Mouse (Mus musculus): ENCODE measurements around the gene Kctd10. TPM values are rescaled to one million over a fixed set of nuclear protein-coding genes. Genes with fewer than 3 reads are reported as not detected.

Gene Kctd10
- polyA plus RNA-seq, 1 experiment from 2014 or later, result 82.4 TPM

GRCm38 (mm10) chr5:114373581-114373980 is 6.7 kb downstream of the Kctd10 start:
- ATAC-seq (ENCODE audit: low FRiP score, low TSS enrichment), result no peak
- Histone ChIP-seq H3K9ac (replicated peaks; ENCODE audit: low read length) (no peak overlapping the region), H3K36me3 (ENCODE audit: control insufficient read depth, insufficient read depth, low read length) (peaks cover 72% of the 10 kb centered on the region), H3K4me3 (replicated peaks; ENCODE audit: low read depth, low read length) (no peak overlapping the region), H3K4me2 (ENCODE audit: low read length) (no peak overlapping the region), H3K9me3 (ENCODE audit: control insufficient read depth, low read length) (no peaks in the 10 kb centered on the region), H3K27ac (replicated peaks; ENCODE audit: low read depth, low read length) (no peak overlapping the region), H3K4me1 (ENCODE audit: control insufficient read depth, insufficient read depth, low read length) (peaks cover 9% of the 10 kb centered on the region), H3K27me3 (ENCODE audit: control insufficient read depth, insufficient read depth, low read length) (no peaks in the 10 kb centered on the region)
- DNase-seq, result no peak
- 93% methylated on average over 9 of the region's 9 CpGs for WGBS

DNA sequence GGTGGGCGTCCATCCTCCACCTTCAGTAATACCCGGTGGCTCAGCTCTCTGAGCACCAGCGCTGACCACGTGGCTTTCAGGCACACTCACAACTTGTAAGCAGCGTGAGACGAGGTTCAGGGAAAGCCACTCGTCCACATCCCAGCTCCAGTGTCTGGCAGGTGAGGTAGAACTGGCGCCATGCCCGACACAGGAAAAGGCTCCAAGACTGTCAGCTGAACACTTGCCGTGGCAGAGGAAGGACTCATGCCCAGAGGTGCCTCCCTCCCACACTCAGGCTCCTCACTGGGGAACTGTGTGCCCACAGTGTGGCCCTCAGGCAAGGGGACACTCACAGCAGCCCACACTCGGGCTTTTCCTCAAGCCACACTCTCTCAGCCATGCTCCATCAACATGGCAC is 7.1 kb downstream of the Kctd10 start:
- no peak overlapping the region for H3K27ac ChIP-seq (replicated peaks; ENCODE audit: low read depth, low read length)
- H3K27me3 ChIP-seq (ENCODE audit: control insufficient read depth, insufficient read depth, low read length), result no peaks in the 10 kb centered on the region
- peaks cover 7% of the 10 kb centered on the region; the same call in 1 of the 2 replicates for H3K4me1 ChIP-seq (ENCODE audit: control insufficient read depth, insufficient read depth, low read length)
- ATAC-seq (ENCODE audit: low FRiP score, low TSS enrichment), result no peak
- 76% methylated on average over 11 of the region's 11 CpGs for WGBS
- no peak overlapping the region for H3K4me3 ChIP-seq (replicated peaks; ENCODE audit: low read depth, low read length)
- no peak overlapping the region for H3K4me2 ChIP-seq (ENCODE audit: low read length)
- peaks cover 76% of the 10 kb centered on the region for H3K36me3 ChIP-seq (ENCODE audit: control insufficient read depth, insufficient read depth, low read length)
- DNase-seq, result no peak
- no peak overlapping the region for H3K9ac ChIP-seq (replicated peaks; ENCODE audit: low read length)
- H3K9me3 ChIP-seq (ENCODE audit: control insufficient read depth, low read length), result no peaks in the 10 kb centered on the region

- H3K4me2 ChIP-seq (ENCODE audit: low read length), result no peak overlapping the region
- ATAC-seq (ENCODE audit: low FRiP score, low TSS enrichment) (no peak), DNase-seq (peak; percentile 13)
- no peak overlapping the region for H3K4me3 ChIP-seq (replicated peaks; ENCODE audit: low read depth, low read length)
- H3K27me3 ChIP-seq (ENCODE audit: control insufficient read depth, insufficient read depth, low read length), result no peaks in the 10 kb centered on the region
- no peak overlapping the region for H3K27ac ChIP-seq (replicated peaks; ENCODE audit: low read depth, low read length)
- H3K9ac ChIP-seq (replicated peaks; ENCODE audit: low read length), result no peak overlapping the region
- 40% methylated on average over 11 of the region's 11 CpGs for WGBS
- H3K4me1 ChIP-seq (ENCODE audit: control insufficient read depth, insufficient read depth, low read length), result peaks cover 5% of the 10 kb centered on the region; the same call in 1 of the 2 replicates
- peaks cover 82% of the 10 kb centered on the region for H3K36me3 ChIP-seq (ENCODE audit: control insufficient read depth, insufficient read depth, low read length)
- H3K9me3 ChIP-seq (ENCODE audit: control insufficient read depth, low read length), result no peaks in the 10 kb centered on the region
These were observed 7.7 kb downstream of the Kctd10 start for GRCm38 (mm10) chr5:114372565-114372964.

DNA sequence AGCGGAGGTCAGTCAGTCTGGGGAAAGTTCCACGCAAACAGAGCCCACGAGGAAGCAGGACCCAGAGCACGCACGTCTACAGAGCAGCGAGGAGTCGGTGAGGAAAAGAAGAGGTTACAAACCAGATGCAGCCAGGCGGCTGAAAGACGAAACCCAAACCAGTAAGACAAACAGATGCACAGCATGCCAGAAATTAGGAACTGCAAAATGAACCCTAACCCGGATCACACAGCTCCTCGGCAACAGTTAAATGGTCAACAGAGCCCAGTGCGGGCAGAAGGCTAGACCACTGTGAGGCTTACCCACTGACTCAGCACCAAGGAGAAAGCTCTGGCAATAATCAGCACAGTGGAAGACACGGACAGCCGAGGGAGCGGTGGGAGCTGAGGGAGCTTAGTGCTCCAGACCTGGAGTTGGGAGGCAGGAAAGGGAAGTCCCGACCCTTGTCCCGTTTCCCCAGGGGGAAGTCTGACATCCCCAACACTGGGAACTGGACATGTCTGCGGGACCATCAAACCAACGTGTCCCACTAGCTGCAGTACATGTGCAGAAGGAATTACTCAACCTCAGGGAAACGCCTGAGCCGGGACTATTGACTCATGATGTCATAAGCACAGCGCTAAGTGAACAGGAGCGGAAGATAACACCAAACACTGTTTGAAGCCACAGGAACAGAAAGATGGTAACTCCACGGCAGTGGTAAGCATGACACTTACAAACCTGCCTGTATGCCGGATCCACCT is 8.4 kb downstream of the Kctd10 start:
- H3K36me3 ChIP-seq (ENCODE audit: control insufficient read depth, insufficient read depth, low read length), result peaks cover 89% of the 10 kb centered on the region
- H3K4me2 ChIP-seq (ENCODE audit: low read length), result no peak overlapping the region
- H3K4me3 ChIP-seq (replicated peaks; ENCODE audit: low read depth, low read length), result no peak overlapping the region
- DNase-seq (no peak), ATAC-seq (ENCODE audit: low FRiP score, low TSS enrichment) (no peak)
- H3K27ac ChIP-seq (replicated peaks; ENCODE audit: low read depth, low read length), result no peak overlapping the region
- H3K9ac ChIP-seq (replicated peaks; ENCODE audit: low read length), result no peak overlapping the region
- no peaks in the 10 kb centered on the region for H3K9me3 ChIP-seq (ENCODE audit: control insufficient read depth, low read length)
- no peaks in the 10 kb centered on the region; the same call in 1 of the 2 replicates for H3K4me1 ChIP-seq (ENCODE audit: control insufficient read depth, insufficient read depth, low read length)
- H3K27me3 ChIP-seq (ENCODE audit: control insufficient read depth, insufficient read depth, low read length), result no peaks in the 10 kb centered on the region
- WGBS, result 86% methylated on average over 25 of the region's 25 CpGs

- Histone ChIP-seq H3K9ac (replicated peaks; ENCODE audit: low read length) (no peak overlapping the region), H3K4me2 (ENCODE audit: low read length) (no peak overlapping the region), H3K36me3 (ENCODE audit: control insufficient read depth, insufficient read depth, low read length) (peaks cover 94% of the 10 kb centered on the region), H3K27ac (replicated peaks; ENCODE audit: low read depth, low read length) (no peak overlapping the region), H3K9me3 (ENCODE audit: control insufficient read depth, low read length) (no peaks in the 10 kb centered on the region), H3K4me1 (ENCODE audit: control insufficient read depth, insufficient read depth, low read length) (no peaks in the 10 kb centered on the region), H3K4me3 (replicated peaks; ENCODE audit: low read depth, low read length) (no peak overlapping the region), H3K27me3 (ENCODE audit: control insufficient read depth, insufficient read depth, low read length) (no peaks in the 10 kb centered on the region)
- ATAC-seq (ENCODE audit: low FRiP score, low TSS enrichment) (no peak), DNase-seq (no peak)
- WGBS, result 89% methylated on average over 3 of the region's 3 CpGs
These were observed 9.0 kb downstream of the Kctd10 start for GRCm38 (mm10) chr5:114371331-114371730.

- no peak overlapping the region for H3K4me3 ChIP-seq (replicated peaks; ENCODE audit: low read depth, low read length)
- no peak overlapping the region for H3K9ac ChIP-seq (replicated peaks; ENCODE audit: low read length)
- no peaks in the 10 kb centered on the region for H3K9me3 ChIP-seq (ENCODE audit: control insufficient read depth, low read length)
- H3K36me3 ChIP-seq (ENCODE audit: control insufficient read depth, insufficient read depth, low read length), result peaks cover 95% of the 10 kb centered on the region
- 83% methylated on average over 9 of the region's 9 CpGs for WGBS
- ATAC-seq (ENCODE audit: low FRiP score, low TSS enrichment) (no peak), DNase-seq (peak; percentile 31)
- no peak overlapping the region for H3K4me2 ChIP-seq (ENCODE audit: low read length)
- H3K4me1 ChIP-seq (ENCODE audit: control insufficient read depth, insufficient read depth, low read length), result no peaks in the 10 kb centered on the region
- H3K27ac ChIP-seq (replicated peaks; ENCODE audit: low read depth, low read length), result 0 out of 2 replicates have a peak overlapping the region, but pooled peaks have one; percentile 41
- no peaks in the 10 kb centered on the region for H3K27me3 ChIP-seq (ENCODE audit: control insufficient read depth, insufficient read depth, low read length)
These were observed 9.9 kb downstream of the Kctd10 start for GRCm38 (mm10) chr5:114370371-114370776.

DNA sequence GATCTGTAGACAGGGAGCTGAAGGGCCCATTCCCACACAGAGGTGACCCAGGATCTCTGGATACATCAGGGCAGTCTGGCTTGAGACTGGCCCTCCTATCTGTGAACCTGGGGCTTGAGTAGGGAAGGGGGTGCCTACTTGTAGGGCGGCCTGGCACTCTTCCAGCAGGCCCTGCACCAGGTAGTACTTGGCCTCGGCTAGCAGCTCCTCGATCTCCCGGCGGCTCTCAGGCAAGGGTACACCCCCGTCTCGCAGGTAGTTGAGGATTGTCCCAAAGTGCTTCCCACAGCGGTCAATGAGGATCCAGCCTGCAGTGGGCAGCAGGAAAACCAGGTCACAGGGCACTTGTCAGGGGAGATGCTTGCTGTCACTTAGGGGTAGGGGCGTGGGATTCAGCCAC is 10.4 kb downstream of the Kctd10 start:
- DNase-seq, result no peak
- H3K9me3 ChIP-seq (ENCODE audit: control insufficient read depth, low read length), result no peaks in the 10 kb centered on the region
- H3K36me3 ChIP-seq (ENCODE audit: control insufficient read depth, insufficient read depth, low read length), result peaks cover 99% of the 10 kb centered on the region
- H3K27me3 ChIP-seq (ENCODE audit: control insufficient read depth, insufficient read depth, low read length), result no peaks in the 10 kb centered on the region
- H3K4me3 ChIP-seq (replicated peaks; ENCODE audit: low read depth, low read length), result no peak overlapping the region
- no peak for ATAC-seq (ENCODE audit: low FRiP score, low TSS enrichment)
- 94% methylated on average over 9 of the region's 9 CpGs for WGBS
- no peak overlapping the region for H3K9ac ChIP-seq (replicated peaks; ENCODE audit: low read length)
- no peak overlapping the region for H3K27ac ChIP-seq (replicated peaks; ENCODE audit: low read depth, low read length)
- H3K4me1 ChIP-seq (ENCODE audit: control insufficient read depth, insufficient read depth, low read length), result no peaks in the 10 kb centered on the region
- H3K4me2 ChIP-seq (ENCODE audit: low read length), result no peak overlapping the region

DNA sequence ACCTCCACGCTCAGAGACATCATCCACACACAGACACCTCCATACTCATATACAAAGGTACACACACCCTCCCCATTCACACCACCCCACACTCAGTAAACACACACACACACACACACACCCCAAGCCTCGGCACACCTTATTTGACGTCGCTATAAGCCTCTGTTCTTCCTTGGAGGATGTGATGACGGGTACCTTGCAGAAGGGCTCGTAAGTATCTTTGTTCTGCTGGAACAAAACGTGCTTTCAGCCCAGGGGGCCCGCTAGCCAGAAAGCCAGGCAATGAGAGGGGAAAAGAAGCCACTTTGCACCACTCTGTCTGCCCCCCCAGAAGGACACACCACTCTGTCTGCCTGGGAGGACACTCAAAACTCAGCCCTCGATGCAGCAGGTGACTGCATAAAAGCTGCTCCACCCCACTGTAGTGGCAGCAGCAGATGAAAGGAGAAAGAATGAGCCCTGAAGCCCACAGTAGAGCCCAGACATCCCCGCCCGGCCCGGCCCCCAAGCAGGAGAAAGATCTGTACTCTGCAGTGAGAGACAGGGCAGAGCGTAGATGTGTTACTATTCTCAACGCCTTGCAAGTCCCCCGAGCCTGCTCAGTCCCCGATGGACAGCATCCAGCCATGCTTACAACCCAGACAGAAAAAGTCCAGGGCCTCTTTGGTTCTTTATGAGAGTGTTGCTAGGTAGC is 11.4 kb downstream of the Kctd10 start:
- no peak for ATAC-seq (ENCODE audit: low FRiP score, low TSS enrichment)

GRCm38 (mm10) chr5:114368121-114368520 is 12.2 kb downstream of the Kctd10 start:
- H3K4me3 ChIP-seq (replicated peaks; ENCODE audit: low read depth, low read length), result no peak overlapping the region
- WGBS, result 91% methylated on average over 14 of the region's 14 CpGs
- no peak overlapping the region for H3K27ac ChIP-seq (replicated peaks; ENCODE audit: low read depth, low read length)

More for the DNA sequence above, 11.4 kb downstream of the Kctd10 start:
- Histone ChIP-seq H3K4me1 (ENCODE audit: control insufficient read depth, insufficient read depth, low read length) (no peaks in the 10 kb centered on the region), H3K36me3 (ENCODE audit: control insufficient read depth, insufficient read depth, low read length) (peaks cover 99% of the 10 kb centered on the region), H3K9me3 (ENCODE audit: control insufficient read depth, low read length) (no peaks in the 10 kb centered on the region), H3K27ac (replicated peaks; ENCODE audit: low read depth, low read length) (no peak overlapping the region), H3K4me3 (replicated peaks; ENCODE audit: low read depth, low read length) (no peak overlapping the region), H3K4me2 (ENCODE audit: low read length) (no peak overlapping the region), H3K9ac (replicated peaks; ENCODE audit: low read length) (no peak overlapping the region), H3K27me3 (ENCODE audit: control insufficient read depth, insufficient read depth, low read length) (no peaks in the 10 kb centered on the region)
- DNase-seq, result no peak
- 91% methylated on average over 16 of the region's 16 CpGs for WGBS

More at GRCm38 (mm10) chr5:114368121-114368520, 12.2 kb downstream of the Kctd10 start:
- Histone ChIP-seq H3K4me1 (ENCODE audit: control insufficient read depth, insufficient read depth, low read length) (no peaks in the 10 kb centered on the region), H3K4me2 (ENCODE audit: low read length) (no peak overlapping the region), H3K27me3 (ENCODE audit: control insufficient read depth, insufficient read depth, low read length) (no peaks in the 10 kb centered on the region), H3K9me3 (ENCODE audit: control insufficient read depth, low read length) (no peaks in the 10 kb centered on the region), H3K9ac (replicated peaks; ENCODE audit: low read length) (no peak overlapping the region), H3K36me3 (ENCODE audit: control insufficient read depth, insufficient read depth, low read length) (peaks cover 99% of the 10 kb centered on the region)
- ATAC-seq (ENCODE audit: low FRiP score, low TSS enrichment), result no peak
- no peak for DNase-seq
